Mouse (Mus musculus) effector memory CD4-positive, alpha-beta T cell, adult 7 months (primary cell): ENCODE measurements around the gene Cacna2d3. TPM values are rescaled to one million over a fixed set of nuclear protein-coding genes. Genes with fewer than 3 reads are reported as not detected.

ENCODE experiments used
- polyA plus RNA-seq: library from polyadenylated mRNA; unstranded; fragments of 100-300 nt; shearing (Covaris generic); gene quantifications from one replicate; pipeline ENCODE4 v1.2.1, GENCODE M21; 2017

Cacna2d3 gene
- 0.32 TPM for polyA plus RNA-seq

DNA sequence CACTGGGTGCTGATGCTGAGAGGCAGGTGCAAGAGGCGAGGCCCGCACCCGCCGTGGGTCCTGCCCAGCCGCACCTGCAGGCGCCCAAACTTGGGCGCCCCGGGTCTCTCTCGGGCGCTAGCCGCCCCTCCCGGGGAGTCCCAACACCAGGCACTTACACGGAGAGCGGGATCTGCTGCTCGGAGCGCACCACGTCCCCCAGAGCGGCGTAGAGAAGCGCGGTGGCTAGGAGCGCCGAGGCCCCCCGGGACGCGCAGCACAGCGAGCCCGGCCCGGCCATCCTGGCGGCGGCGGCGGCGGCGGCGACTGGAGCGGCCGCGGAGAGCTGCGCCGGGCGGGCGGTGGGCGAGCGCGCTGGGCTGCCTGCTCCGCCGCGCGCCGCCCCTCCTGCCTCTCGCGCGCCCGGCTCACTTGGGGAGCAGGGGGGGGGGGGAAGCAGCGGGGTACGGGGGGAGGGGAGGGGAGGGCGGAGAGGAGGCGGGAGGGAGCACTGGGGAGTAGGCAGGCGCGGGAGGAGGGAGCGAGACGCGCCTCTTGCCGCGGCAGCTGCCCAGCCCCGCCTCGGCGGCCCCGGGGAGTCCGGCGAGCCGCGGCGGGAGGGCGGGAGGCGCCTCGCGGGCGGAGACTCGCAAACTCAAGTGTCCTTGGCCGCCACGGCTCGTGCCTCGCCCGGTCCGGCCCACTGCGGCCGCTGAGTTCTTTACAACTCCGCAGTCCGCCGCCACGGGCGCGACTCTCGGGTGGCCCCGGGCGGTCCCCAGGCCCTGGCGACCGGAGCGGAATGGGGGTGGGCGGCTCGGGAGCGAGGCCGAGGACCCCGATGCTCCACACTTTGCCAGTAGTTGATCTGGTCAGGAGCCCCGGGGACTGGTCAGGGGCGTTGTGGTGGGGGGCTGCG lies at the start of gene Cacna2d3:
Gene Cacna2d3, minus strand, starts transcription at position 377 of the 898 bp plus-strand sequence.

DNA sequence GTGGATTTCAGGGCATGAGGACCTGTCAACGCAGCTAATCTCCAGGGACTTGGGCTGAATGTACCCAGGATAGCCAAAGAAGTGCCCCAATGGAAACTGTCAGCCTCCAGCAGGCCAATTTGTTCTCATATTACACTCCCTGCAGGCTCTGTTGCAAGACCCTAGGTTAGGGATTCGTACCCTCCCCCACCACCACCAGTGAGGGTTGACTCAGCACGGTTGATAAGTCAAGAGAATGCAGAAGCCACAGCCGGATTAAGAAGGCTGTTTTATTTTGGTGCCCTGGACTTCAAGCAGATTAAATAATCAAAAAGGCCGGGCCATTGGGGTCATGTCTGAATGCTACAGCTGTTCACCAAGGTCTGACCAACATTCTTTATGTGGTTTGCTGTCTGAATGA lies 703.8 kb downstream of the Cacna2d3 start, which contains the start of gene Lrtm1:
Gene Lrtm1, plus strand, starts transcription at position 326 of the 400 bp plus-strand sequence.

Other genes with a start within 250 kb of the Cacna2d3 start
- gene Selenok, start 246.4 kb upstream of the Cacna2d3 start, polyA plus RNA-seq, result 399 TPM